Mouse (Mus musculus) E14TG2a.4 (cell line): ENCODE measurements around the gene Rex2.
A peak's percentile ranks its signal among the peaks of the same experiment; 100 is the strongest.
"Not testable (repeated sequence)": the region's sequence is repeated elsewhere in the genome, so short reads cannot be mapped to it uniquely, and the experiment has no call there.

Source experiments
- H3K27me3 ChIP-seq: 2 replicates; pipeline ENCODE4 v1.6.1; 2014; ENCODE audit warnings: low read length, control low read depth; ENCODE audit not compliant: insufficient read depth
- H3K36me3 ChIP-seq: 2 replicates; pipeline ENCODE4 v1.6.1; 2014; ENCODE audit warnings: low read length, control low read depth; ENCODE audit not compliant: insufficient read depth
- H3K4me1 ChIP-seq: replicated peaks from 2 replicates; pipeline ENCODE4 v1.6.1; 2014; ENCODE audit warnings: low read depth, low read length, control low read depth
- H3K4me3 ChIP-seq: replicated peaks from 2 replicates; pipeline ENCODE4 v1.5.1; 2014; ENCODE audit warnings: mild to moderate bottlenecking, low read length
- H3K9me3 ChIP-seq: 2 replicates; pipeline ENCODE4 v1.6.1; 2014; ENCODE audit warnings: low read length, control low read depth

Rex2 gene

DNA sequence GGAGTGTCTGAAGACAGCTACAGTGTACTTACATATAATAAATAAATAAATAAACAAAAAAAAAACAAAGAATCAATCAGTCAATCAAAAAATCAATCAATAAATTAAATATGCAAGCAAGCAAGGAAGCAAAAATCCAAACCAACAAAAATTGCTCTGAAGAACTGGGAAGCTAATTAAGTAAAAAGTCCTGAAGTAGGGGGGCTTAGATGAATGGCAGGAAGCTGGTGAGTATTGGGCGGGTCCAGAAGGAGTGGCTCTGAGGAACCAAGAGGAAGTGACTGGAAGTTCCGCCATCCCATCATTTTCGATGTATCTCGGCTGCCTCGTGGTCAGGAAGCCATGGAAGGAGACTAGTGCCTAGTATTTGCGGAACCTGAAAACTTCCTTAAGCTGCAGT, at the start of gene Rex2:
Rex2 (plus strand) TSS at position 301 of the 400 bp plus-strand sequence.
- H3K4me3 ChIP-seq = peak within 1 kb of the TSS; percentile 64
- not testable (repeated sequence) for H3K27me3 ChIP-seq, H3K9me3 ChIP-seq, H3K4me1 ChIP-seq, H3K36me3 ChIP-seq

DNA sequence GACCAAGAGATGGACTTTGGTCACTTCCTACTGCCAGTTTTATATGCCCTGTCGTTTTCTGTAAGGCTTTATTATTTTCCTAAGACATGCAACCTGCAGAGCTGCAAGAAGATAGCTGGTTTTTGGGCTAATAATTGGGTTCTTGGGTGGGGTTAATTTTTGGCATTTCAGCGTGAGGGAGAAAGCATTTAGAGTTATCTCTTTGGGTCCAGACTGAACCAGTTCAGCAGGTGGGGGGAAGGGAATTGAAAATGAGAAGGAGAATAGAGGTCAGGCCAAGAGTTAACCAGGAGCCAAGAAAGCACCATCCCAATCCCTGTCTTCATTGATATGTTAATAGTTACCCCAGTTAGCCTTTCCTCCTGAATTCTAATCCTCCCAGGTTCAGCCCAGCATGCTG, 45.1 kb upstream of the Rex2 start:
- not testable (repeated sequence) for H3K27me3 ChIP-seq, H3K9me3 ChIP-seq, H3K36me3 ChIP-seq
- H3K4me3 ChIP-seq = peak overlapping the region; percentile 58
- peaks cover 11% of the 10 kb centered on the region for H3K4me1 ChIP-seq

DNA sequence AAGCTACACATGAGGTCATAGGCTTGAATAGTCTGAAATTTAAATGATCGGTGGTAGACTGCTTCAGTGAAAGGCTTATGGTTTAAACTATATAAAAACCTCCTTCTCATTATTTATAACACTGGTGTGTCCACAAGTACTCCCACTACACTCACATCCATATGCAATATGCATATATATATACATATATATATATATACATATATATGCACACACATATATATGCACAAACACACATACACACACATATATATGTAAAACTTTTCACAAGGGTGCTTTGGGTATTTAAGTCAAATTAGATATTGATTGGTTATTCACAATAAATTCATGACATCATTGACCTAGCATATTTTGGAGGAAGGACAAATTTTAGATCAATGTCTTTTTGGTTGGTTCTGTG, 3.2 kb upstream of the Rex2 start:
- H3K4me3 ChIP-seq, H3K27me3 ChIP-seq, H3K9me3 ChIP-seq, H3K4me1 ChIP-seq, H3K36me3 ChIP-seq: not testable (repeated sequence)

DNA sequence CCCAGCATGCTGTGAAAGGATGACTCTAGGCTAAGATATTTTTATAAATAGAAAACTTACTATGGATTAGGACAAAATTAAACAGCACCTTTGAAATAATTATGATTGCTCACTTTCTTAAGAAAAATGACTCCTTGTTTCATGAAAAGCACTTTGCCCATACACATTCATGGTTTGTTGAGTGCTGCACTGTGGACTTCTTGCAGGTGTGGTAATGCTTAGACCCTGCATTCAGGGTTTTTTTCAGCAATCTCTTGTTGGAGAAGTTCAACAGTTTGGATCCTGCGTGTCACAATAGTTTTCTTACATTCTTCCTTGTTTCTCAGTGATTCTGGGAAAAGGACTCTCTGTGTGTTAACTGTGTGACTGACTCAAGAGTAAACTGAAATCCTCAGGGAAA, 4.7 kb downstream of the Rex2 start:
- not testable (repeated sequence) for H3K9me3 ChIP-seq, H3K4me1 ChIP-seq, H3K36me3 ChIP-seq, H3K27me3 ChIP-seq
- 0 out of 2 replicates have a peak overlapping the region, but pooled peaks have one; percentile 30 for H3K4me3 ChIP-seq

DNA sequence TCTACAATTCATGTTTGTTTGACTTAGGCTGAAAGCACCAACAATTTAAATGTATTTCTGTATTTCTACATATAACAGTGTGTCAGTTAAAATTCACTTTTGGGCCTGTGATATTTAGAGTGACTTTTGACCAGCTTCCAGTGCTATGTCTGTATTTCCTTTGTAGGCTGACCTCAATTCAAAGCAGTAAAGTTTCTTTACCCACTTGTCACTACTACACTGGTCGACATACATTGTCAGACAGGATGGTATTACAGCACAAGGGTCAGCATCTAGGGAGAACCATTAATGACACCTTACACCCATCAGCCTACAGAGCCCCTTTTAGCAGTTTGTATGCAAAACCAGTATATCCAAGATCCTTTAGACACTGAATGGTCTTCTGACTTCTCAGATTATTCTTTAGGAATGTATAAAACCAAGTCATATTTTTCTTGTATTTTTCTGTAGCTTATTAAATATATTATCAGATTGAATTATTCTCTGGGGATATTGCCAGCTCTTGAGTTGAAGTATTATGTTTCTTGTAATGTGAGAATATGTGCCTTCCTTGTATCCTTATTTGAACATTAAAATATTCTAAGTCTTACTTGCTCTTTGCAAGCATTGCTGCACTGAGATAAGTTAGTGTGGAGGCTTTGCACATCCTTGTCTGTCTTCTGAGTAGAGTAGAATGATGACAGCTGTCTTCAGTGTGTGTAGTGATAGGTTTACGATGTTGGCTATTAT, 9.8 kb downstream of the Rex2 start:
- H3K4me1 ChIP-seq, H3K9me3 ChIP-seq, H3K4me3 ChIP-seq, H3K27me3 ChIP-seq, H3K36me3 ChIP-seq: not testable (repeated sequence)

DNA sequence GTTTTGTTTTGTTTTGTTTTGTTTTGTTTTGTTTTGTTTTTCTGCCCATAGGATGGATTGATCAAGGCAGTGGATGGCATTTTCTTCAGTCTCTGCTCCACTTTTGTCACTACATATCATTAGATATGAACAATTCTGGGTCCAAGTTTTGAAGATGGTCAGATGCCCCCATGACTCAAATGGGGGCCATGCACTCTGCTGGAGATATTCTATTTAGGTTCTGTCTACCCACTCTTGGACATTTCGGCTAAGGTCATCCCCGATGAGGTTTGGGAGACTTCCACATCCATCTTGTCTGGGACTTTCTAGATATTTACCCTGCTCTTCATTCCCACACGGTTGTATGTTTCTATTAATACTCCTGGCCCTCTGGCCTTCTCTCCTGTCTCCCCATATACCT, 42.1 kb downstream of the Rex2 start:
- not testable (repeated sequence) for H3K27me3 ChIP-seq, H3K36me3 ChIP-seq, H3K4me1 ChIP-seq, H3K4me3 ChIP-seq, H3K9me3 ChIP-seq

DNA sequence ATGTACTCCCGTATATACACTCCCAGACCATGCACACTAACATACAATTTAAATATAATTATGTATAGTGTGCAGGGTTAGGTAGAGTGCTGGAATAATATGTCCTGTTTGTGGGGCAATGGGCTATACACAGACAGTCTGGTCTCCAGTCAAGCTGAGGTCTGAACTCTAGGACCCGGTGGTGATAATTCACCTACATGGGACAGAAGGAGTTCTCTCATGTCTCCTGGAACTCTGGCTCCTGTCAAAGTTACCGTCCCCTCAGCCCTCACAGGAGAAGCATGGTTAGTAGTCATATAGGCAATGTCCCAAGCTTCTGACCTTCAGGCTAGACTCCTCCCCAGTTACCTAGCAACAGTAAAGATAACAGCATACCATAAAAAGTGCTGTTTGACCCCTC, 44.2 kb downstream of the Rex2 start:
- not testable (repeated sequence) for H3K4me3 ChIP-seq, H3K27me3 ChIP-seq, H3K4me1 ChIP-seq, H3K36me3 ChIP-seq, H3K9me3 ChIP-seq

DNA sequence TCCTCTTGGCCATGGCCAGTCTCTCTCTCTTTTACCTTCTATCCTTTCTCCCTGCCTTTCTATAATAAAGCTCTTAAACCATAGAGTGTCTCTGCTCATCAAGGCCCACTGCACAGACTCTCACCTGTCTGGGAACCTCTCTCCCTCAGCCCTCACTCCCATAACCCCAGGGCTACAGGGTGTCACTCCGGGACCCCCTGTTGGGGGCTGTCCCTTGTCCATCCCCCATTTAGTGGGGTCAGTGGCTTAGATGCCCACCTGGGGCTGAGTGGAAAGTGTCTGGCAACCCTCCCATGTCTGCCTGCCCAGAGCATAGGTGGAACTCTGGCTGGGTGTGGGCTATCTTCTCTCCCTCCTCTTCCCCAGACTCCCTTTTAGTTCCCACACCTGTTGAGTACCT, 44.7 kb downstream of the Rex2 start:
- H3K4me1 ChIP-seq, H3K4me3 ChIP-seq: not testable (repeated sequence)

DNA sequence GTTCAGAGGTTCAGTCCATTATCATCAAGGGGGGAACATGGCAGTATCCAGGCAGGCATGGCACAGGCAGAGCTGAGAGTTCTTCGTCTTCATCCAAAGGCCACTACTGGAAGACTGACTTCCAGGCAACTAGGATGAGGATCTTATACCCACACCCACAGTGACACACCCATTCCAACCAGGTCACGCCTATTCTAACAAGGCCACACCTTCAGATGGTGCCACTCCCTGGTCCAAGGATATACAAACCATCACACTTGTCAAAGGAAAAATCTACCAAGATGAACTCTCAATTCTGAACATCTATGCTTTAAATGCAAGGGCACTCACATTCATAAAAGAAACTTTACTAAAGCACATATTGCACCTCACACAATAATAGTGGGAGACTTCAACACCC, 74.0 kb downstream of the Rex2 start:
- H3K9me3 ChIP-seq, H3K4me1 ChIP-seq, H3K4me3 ChIP-seq, H3K36me3 ChIP-seq, H3K27me3 ChIP-seq: not testable (repeated sequence)

More for the DNA sequence above, 44.7 kb downstream of the Rex2 start:
- not testable (repeated sequence) for H3K9me3 ChIP-seq, H3K27me3 ChIP-seq, H3K36me3 ChIP-seq

DNA sequence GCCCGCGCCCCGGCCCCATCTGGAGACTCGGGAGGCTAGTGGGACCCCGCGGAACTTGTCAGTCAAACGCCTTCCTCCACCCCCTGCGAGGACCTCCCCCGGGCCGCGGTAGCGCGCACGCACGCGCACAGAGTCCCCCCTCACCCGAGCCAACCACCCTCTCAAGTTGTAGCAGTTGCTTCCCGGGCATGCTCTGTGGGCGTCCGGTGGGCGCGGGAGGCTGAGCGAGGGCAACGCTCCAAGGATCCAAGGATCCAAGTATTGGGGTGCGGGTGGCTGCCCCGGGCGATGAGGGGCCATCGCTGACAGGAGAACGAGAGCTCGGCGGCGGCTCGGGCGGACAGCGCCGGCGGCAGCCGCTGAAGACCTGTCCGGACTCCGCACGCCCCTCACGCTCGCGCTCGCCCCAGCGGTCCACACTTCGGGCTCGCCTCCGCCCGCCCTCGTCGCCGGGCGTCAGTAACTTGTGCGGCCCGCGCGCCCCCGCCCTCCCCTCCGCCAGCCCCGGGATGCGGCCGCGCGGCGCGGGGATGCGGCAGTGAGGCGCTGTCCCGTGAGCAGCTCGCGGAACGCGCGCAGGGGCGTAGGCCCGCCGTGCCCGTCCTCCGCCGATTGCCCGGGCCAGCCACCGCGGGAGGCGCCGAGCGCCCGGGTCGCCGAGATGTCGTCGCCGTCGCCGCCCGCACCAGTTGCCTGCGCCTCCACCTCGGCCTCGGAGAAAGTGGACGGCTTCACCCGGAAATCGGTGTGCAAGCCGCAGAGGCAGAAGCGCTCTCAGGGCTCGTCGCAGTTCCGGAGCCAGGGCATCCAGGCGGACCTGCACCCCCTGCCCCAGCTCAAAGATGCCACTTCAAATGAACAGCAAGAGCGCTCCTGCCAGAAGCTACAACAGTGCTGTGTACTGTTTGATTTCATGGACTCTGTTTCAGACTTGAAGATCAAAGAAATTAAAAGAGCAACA, 80.3 kb downstream of the Rex2 start:
- H3K9me3 ChIP-seq, H3K4me1 ChIP-seq, H3K27me3 ChIP-seq, H3K36me3 ChIP-seq: not testable (repeated sequence)
- peak overlapping the region; percentile 77 for H3K4me3 ChIP-seq

DNA sequence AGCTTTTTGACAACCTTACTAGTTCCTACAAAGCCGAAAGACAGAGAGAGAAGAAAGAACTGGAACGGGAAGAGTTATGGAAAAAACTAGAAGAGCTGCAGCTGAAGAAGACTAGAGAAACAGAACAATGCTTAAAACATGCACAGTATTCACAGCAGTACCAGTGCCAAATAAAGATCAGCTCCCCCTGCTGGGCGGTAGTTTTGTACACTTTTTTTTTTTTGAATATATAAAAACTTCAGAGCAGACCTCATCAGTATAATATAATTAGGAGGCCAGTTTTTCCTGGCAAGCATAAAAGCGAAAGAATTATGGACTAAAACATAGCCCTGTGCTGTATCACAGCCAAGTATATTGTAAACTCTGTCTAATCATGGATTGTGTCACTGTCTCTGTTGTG, 82.2 kb downstream of the Rex2 start:
- not testable (repeated sequence) for H3K27me3 ChIP-seq, H3K9me3 ChIP-seq, H3K36me3 ChIP-seq, H3K4me3 ChIP-seq, H3K4me1 ChIP-seq
